Mouse (Mus musculus) spleen, embryonic (tissue): ENCODE measurements at regions not wholly inside any gene's neighbourhood (a gene's known extent, or its start where the extent isn't known, plus 50 kb on each side); places are given as distances from the start of the nearest gene placed in this dataset.
"Not testable (repeated sequence)": the region's sequence is repeated elsewhere in the genome, so short reads cannot be mapped to it uniquely, and the experiment has no call there.

Source experiments
- CTCF ChIA-PET: fragments of 350-600 bp; sonication (Branson Sonifier 250); formaldehyde crosslinking; loops from one replicate; lab custom pipeline; 2022; lab: Charles Lee

DNA sequence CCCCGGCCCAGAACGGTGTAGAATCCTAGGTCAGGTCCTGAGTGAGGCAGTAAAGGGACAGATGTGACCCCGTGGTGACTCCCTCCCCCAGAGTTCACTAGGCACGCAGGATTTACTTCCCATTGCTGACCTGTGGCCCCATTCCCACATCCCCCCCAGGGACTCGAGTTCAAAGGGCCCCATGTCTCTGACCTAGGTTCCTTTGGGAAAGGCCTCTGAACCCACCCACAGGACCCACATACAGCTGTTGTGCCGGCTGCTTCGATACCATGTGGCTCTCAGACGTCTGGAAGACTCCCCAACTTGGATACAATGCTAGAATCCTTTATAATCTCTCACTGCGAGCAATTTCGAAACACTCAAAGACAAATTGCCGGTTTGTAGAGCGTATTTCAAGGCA lies 151.0 kb upstream of the Sfswap start:
- CTCF ChIA-PET, result no interaction called here

DNA sequence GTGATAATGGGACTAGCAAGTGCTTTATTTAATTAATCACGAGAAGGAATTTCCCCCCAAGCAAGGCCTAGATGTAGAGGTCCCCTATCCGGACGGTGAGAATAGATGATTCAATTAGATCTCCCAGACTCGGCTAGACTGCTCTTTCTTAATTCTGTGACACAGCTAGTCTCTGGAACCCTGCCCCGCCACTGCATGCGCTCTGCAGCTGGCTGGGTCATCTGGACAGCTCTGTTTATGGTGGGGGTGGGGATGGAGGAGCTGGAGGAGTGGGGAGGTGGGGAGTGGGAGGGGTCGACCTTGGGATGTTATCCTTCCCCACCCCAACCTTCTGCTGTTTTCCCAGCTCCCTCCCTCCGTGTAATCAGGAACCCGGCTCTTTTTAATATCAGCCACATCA lies 147.5 kb upstream of the Sfswap start:
- CTCF ChIA-PET, result interaction anchor here (0.7 kb wide), 1 partner anchor 196 kb away, joined by 3 read pairs; no protein-coding TSS in a partner anchor

DNA sequence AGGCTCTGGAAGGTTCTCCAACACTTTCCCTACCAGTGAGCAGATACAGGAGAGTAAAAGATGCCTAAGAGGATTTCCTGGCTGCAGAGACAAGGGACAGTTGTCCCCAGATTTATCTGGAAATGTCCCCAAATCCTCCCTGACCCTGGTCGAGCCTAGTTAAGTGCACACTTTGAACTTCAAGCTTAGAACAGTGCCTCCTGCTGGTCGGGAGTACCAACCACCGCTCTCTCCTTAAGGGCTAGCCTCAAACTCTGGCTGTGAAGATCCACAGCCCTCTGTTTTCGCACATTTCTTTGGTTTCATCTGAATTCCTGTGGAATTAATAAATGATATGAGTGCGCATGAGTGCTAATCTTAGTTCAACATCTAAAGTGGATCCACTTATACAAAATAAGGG lies 146.1 kb upstream of the Sfswap start:
- CTCF ChIA-PET, result no interaction called here

DNA sequence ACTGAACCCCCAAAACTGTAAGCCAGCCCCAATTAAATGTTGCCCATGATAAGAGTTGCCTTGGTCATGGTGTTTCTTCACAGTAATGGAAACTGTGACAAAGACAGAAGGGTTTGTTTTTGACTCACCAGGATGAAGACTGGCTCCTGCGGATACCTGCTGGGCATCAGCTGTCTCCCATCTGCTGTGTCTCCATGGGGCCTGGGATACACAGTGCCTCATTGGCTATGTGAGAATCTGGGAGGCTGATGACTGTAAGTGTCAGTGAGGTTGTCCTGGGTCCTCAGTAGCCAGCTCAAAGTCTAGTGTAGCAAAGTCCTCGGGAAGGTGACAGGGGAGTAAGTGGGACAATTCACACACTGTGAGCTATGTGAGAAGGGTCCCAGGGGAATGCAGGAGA lies 139.5 kb upstream of the Sfswap start:
- CTCF ChIA-PET, result no interaction called here

DNA sequence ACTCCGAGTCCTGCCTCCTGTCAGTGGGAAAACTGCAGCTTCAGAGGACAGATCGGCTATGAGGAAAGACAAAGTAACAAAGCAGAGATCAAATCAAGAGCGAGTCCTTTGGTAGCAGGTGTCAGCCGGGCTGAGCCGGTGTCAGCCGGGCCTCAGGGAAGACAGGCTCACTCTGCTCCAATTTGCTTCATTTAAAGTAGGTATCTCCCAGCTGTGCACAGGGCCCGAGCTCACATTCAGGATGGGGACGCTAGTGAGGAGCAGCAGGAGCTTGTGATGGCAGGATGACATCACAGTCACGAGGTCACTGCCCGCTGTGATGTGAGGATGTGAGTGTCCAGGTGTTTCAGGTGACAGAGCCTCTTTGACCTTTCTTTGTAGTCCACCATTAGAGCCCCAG lies 137.8 kb upstream of the Sfswap start:
- CTCF ChIA-PET, result no interaction called here

DNA sequence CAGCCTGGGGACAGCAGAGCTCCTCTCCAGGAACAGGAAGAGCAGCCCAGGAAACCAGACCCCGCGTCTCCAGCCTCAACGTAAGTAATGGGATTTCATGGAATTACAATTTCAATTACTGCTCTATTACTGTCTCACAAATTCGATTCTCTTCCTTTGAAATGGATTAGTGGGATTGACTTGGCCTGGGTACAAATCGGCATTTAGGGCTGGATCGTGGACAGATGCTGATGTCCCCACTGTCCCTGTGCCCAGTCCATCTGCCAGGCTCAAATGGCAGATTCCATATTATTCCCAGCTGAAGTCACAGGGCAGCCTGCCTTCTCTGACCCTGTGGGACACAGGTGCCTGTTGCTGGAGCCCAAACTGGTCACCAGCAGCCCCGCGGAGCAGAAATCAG lies 136.0 kb upstream of the Sfswap start:
- CTCF ChIA-PET, result no interaction called here

DNA sequence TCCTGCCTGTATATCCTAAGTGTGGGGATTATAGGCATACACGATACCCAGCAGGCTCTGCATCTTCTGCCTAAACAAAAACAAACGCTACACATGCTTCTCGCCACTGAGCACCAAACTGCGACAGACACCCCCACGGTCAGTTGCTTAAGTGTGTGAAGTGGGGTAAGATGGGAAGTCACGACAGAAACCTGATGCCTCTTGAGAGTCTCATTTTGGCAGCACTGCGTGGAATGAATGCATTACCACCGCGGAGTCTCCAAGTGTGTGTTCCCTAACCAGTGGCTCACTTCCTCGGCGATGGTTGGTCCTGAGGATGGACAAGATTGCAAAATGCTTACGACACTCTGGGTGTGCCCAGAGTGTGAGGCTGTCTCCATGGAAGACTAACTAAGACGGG lies 133.8 kb upstream of the Sfswap start:
- CTCF ChIA-PET, result no interaction called here

DNA sequence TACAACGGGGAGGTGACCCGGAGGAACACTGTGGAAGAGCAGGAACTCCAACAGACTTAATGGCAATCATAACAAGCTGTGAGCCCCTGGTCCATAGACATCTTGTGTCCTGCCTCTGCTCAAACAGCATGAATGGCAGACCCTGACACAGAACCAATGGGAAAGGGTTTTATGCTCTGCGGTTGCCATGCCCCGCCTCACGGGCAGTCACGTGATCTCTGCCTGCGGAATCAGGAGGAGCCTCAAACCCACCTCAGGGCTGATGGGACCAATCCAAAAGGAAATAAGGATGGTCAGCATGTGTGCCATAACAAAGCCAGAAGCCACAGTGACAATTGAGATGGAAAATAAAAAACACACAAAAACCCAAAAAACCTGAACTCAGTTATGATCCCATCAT lies 120.2 kb upstream of the Sfswap start:
- CTCF ChIA-PET, result no interaction called here

DNA sequence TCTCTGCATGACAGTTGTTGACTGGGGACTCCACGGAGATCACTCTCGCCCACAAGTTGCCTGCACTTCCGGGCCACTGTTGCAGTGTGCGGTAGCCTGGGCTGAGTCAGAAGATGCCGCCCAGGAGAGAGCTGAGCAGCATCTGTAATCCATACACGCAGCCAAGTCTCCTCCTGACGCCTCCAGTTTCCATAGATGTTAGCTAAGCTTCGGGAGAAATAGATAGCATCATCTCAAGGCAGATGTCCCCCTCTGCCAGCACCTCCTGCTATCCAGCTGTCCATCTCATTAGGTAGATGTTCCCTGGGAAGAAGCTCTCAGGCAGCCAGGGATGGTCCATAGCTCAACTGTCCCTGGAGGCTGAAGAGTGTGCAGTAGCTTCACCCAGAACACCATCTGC lies 116.0 kb upstream of the Sfswap start:
- CTCF ChIA-PET, result no interaction called here

DNA sequence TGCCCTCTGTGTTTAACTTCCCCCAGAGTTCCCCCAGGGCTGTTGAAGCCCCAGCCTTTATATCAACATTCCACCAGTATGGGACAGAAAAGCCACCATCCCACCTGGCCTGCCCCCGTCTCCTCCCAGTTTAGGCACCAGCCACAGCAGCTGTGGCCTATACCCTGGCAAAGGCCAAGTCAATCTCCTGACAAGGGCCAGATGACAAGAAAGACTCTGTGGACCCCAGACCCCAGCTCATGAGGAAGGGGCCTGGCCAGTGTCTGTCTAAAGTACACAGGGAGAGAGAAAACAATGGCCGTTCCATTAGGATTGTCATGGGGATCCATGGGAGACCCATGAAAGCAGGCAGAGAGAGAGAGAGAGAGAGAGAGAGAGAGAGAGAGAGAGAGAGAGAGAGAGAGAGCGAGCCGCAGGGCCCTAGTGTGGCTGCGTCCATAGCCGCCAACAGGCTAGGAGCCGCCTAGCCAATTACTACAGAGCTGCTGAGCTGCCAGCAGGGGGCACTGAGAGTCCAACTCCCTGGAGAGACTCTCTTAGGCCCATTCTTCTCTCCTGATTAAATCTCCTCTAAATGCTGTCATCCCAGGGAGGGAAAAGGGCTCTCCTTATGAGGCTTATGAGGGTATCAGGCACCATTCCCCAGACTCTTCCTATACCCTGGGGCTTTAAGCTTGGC lies 114.9 kb upstream of the Sfswap start:
- CTCF ChIA-PET, result not testable (repeated sequence)

DNA sequence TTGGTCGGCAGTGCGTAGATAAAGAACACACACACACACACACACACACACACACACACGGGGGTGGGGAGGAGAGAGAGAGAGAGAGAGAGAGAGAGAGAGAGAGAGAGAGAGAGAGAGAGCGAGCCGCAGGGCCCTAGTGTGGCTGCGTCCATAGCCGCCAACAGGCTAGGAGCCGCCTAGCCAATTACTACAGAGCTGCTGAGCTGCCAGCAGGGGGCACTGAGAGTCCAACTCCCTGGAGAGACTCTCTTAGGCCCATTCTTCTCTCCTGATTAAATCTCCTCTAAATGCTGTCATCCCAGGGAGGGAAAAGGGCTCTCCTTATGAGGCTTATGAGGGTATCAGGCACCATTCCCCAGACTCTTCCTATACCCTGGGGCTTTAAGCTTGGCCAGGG lies 114.3 kb upstream of the Sfswap start:
- CTCF ChIA-PET, result not testable (repeated sequence)

DNA sequence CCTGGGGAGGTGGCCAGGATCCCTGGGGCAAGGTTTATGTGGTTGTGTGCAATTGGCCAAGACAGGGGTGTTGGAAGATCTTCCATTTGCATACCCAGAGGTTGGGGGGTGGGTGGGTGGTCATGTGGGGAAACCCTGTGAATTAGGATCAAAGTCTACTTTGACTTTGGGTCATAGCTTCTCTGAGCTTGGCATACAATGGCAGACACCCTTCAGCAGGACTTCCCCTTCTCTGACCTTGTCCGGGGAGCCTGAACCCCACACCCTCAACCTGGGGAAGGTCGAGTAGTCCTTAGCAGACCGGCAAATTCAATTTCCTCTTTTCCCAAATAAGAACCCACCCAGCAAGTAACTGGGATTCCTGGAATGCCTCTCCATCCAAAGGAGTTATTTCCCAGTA lies 113.7 kb upstream of the Sfswap start:
- CTCF ChIA-PET, result no interaction called here

DNA sequence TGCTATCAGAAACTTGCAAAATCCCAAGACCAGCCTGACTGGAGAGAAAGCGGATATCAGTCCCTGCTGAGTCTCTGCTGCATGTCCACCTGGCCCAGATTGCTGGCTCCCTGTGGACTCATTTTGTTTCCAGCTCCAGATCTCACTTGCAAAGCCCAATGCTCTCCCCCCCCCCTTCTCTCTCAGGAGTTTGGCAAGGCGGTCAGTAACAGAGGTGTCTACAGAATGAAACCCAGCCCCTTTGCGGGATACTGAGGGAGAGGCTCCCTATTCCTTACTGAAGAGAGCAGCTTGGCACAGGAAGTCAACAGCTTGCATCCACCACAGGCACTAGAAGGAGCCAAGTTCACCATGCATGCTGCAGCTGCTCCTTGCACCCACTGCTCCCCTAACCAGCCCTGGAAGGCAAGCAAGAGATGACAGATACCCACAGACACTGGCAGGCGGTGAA lies 110.1 kb upstream of the Sfswap start:
- CTCF ChIA-PET, result no interaction called here

DNA sequence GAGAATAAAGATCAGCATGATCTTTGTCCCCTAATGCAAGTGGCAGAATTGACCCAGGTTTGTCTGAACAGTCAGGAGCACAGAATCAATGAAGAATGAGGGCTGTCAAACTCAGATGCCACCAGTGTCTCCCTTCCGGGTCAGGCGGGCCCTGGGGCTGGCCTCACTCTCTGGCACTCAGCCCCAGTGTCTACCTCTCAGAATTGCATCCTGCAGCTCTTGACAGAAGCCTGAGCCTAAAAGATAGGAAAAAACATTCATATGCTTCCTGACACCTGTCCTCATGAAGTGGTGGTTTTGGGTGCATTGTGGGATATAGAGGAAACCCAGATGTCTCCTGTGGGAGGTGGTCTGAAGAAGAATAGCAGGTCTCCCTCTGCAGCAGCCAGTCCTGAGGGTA lies 107.9 kb upstream of the Sfswap start:
- CTCF ChIA-PET, result no interaction called here

DNA sequence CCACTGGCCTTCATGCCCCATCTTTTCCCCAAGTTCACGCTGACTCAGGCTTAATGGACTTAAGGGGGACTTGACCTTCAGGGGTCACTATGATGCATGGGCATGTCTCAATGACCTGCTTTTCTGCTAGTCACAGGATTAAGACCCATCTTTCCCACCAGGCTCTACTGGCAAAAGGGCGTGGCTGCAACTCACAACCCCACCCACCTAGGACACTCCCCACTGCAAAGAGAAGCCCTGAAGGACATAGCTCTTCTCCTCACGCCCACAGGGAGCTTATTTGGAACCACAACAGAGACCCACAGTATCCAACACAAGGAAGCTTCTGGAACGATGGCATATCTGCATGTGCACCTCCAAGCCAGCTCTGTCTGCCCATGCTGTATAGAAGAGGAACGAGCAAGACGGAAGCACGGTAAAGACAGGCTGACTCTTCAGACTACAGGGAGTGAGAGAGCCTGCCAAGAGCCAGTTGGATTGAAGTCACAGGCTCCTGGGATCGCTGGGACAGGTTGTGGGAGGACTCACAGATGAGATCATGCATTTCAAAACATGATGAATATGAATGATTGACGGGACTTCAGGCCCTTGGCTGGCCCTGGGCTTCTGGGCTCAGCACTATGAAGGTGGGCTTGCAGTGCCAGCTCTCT lies 107.3 kb upstream of the Sfswap start:
- CTCF ChIA-PET, result no interaction called here

DNA sequence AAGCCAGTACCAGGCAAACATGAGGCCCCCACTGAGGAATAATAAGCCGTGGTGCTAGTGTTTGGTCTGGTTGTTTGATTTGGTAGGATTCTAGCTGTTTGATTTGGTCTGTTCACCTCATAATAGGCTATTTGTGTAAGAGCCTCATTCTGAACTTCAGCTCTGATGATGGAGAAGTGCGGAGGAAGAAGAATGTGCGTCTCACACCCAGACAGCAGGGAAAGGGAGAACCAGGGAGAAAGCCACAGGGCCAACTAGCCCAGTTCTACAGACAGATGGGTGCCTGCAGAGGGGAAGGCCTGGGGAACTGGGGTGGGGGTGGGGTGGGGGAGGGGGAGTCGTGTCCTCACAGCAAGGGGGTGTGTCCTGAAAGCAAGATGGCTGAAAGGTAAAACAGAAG lies 106.6 kb upstream of the Sfswap start:
- CTCF ChIA-PET, result no interaction called here

DNA sequence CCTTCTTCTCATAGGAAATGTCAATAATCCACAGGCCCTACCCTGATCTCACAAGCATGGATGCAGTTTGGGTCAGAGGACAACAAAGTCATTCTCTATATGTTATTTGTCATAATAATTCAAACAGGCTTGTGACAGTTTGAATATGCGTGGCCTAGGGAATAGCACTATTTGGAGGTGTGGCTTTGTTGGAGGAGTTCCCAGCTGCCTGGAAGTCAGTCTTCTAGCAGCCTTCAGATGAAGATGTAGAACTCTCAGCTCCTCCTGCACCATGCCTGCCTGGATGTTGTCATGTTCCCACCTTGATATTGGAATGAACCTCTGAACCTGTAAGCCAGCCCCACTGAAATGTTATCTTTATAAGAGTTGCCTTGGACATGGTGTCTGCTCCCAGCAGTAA lies 103.7 kb upstream of the Sfswap start:
- CTCF ChIA-PET, result no interaction called here

DNA sequence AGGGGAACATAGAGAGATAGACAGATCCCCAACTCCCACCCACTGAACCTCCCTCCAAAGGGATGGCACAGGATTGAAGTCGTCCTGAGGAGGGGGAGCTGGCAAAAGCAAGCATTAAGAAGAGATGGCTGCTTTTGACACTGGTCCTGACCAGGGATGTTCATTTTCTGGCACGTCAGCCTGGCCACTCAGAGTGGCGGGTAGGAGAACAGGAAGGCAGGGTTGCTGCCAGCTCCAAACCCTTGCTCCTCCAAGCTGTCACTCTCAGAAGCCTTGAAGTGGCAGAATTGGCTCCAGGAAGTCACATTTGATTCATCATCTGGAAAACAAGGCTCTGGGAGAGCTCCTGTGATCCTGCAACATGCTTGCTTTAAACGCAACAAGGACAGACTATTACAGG lies 94.8 kb upstream of the Sfswap start:
- CTCF ChIA-PET, result no interaction called here

DNA sequence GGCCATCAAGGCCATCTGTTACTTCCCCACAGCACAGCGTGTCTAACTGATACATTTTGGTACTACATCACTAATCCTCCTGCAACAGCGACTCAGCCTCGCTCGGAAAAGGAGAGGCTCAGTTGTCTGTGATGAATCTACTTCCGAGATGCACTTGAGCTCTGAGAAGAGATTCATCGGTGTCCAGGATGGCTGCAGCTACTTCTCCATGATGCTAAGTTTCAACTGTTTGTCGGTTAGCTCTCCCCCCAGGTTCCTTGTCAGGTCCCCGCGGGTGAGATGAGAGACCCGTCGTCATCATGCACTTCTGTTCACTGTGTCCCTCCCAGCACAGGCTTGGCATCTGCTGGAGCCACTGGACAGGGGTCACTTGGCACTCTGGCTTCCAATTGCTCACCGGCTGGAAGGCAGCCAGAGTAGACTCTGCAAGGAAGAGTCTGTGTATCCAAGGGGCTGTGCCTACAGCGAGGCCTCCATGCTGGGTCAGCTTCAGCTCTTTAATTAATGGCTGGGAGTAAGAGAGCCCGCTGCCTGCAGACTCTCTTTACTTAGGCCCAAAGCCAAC lies 91.5 kb upstream of the Sfswap start:
- CTCF ChIA-PET, result no interaction called here

DNA sequence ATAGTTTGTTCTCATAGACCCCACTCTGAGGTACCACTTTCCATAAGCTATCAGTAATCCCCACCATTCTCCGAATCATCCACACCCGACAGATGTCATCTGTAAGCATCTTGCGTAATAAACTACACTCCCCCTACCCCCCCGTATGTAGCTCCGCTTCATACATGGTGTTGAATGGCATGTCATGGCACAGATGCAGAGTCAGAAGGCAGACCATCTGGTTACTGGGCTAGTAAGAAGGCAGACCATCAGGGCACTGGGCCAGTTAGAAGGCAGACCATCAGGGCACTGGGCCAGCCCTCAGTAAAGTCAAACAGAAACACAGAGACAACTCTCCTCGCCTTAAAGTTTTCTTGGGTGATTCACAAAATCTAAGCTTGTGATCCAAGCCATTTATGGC lies 88.9 kb upstream of the Sfswap start:
- CTCF ChIA-PET, result interaction anchor here (0.8 kb wide), 1 partner anchor 70 kb away, joined by 3 read pairs; no protein-coding TSS in a partner anchor

DNA sequence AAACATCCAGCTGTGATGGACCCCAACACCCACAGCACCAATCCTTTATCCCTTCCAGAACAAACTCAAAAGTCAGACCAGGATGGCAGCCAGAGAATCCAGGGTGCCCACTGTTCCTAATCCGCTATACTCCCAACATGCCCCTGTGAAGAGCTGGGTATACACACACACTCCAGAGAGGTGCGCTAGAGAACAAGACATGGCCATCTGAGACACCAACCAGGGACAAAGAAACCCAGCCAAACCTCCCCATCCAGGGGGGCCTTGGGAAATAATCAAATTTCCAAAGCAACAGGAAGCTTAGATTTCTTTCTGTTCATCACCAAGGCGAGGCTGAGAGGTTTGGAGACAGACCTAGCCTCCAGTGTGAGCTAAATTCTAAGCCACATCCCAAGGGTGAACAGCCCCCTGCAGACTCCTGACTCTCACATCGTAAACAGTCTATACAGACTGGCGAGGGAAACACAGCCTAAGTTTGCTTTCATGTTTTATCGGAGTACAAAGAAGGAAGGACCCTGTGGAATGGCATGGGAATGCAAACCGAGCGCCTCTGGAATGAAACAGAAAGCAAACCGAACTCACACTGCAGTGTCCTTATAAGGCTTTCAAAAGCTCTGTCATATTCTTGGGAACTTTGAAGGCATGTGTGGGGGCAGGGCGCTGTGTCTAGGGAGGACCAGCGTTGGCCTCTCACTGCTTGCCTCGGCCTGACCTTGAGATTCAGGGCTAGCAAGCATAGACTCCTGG lies 85.9 kb upstream of the Sfswap start:
- CTCF ChIA-PET, result no interaction called here

DNA sequence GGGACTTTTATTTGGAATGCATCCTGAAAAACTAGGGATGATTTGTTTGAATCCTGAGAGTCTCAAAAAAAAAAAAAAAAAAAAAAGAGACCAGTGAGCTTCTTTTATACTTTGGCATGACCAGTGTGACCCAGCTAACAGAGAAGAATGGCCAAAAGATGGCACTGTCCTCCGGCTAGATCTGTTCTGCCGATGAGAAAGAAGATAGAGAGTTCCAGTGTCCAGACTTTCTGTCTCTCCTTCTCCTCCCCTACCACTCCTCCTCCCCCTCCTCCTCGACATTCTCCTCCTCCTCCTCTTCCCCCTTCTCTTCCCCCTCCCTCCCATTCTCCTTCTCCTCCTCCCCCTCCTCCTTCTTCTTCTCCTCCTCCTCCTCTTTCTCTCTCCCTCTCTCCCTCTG lies 84.6 kb upstream of the Sfswap start:
- CTCF ChIA-PET, result no interaction called here

DNA sequence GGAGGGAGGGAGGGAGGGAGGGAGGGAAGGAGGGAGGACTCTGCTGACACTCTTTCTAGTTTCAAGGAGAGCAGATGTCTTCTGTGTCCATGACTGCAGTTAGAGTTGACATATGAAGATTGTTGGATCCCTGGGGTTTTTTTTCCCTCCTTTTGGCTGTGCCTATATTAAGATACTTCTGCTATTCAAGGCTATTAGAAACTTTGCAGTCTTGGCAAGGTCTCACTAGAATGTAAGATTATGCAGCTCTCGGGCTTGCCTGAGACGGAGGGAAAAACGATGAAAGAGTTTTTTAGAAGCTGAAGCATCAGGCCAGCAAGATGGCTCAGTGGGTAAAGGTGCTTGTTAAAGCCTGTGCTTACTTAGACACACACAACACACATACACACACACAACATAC lies 83.5 kb upstream of the Sfswap start:
- CTCF ChIA-PET, result no interaction called here
